Mouse (Mus musculus) cerebellum, adult 8-10 months (tissue): ENCODE data around the gene A730015C16Rik.
A peak's percentile ranks its signal among the peaks of the same experiment; 100 is the strongest.

Experiments
- DNase-seq: peaks from one replicate; pipeline ENCODE4 v3.0.0; 2022

The A730015C16Rik gene

GRCm38 (mm10) chr4:108826643-108827042 is 21.8 kb downstream of the A730015C16Rik start:
- DNase-seq: no peak

- DNase-seq: no peak
These were observed 22.3 kb downstream of the A730015C16Rik start for GRCm38 (mm10) chr4:108826096-108826495.

- no peak for DNase-seq
These were observed 22.7 kb downstream of the A730015C16Rik start for GRCm38 (mm10) chr4:108825677-108826076.

GRCm38 (mm10) chr4:108811550-108811949 is 36.9 kb downstream of the A730015C16Rik start:
- no peak for DNase-seq

GRCm38 (mm10) chr4:108811142-108811541 is 37.3 kb downstream of the A730015C16Rik start:
- DNase-seq: no peak

- no peak for DNase-seq
These were observed 44.9 kb downstream of the A730015C16Rik start for GRCm38 (mm10) chr4:108803535-108803934.

GRCm38 (mm10) chr4:108798083-108798830 is 50.2 kb downstream of the A730015C16Rik start:
- DNase-seq: peak; percentile 67
